Mouse (Mus musculus) hindbrain, embryonic 14.5 days (tissue): ENCODE data around the gene Pold1. TPM values are rescaled to one million over a fixed set of nuclear protein-coding genes. Genes with fewer than 3 reads are reported as not detected.

Experiments used
- ATAC-seq: fragments of 200-750 bp; cut with Nextera tagmentation; 2 replicates; pipeline ENCODE4 v1.8.0; 2017; ENCODE audit warnings: moderate number of reproducible peaks, mild to moderate bottlenecking, moderate TSS enrichment, moderate library complexity; ENCODE audit not compliant: low FRiP score
- DNase-seq: peaks from one replicate; pipeline ENCODE4 v3.0.0-alpha.2; 2015; ENCODE audit warnings: low spot score
- H3K27ac ChIP-seq: fragments of 300-500 bp; sonication (generic); 2 replicates; pipeline ENCODE4 v1.5.1; 2014; ENCODE audit warnings: mild to moderate bottlenecking, moderate library complexity
- H3K27me3 ChIP-seq: fragments of 300-500 bp; sonication (generic); 2 replicates; pipeline ENCODE4 v1.6.1; 2014; ENCODE audit warnings: mild to moderate bottlenecking, low read length, mixed read lengths; ENCODE audit not compliant: control insufficient read depth, insufficient read depth
- H3K36me3 ChIP-seq: fragments of 300-500 bp; sonication (generic); replicated peaks from 2 replicates; pipeline ENCODE4 v1.6.1; 2014; ENCODE audit not compliant: control insufficient read depth, insufficient read depth
- H3K4me1 ChIP-seq: fragments of 300-500 bp; sonication (generic); replicated peaks from 2 replicates; pipeline ENCODE4 v1.6.1; 2014; ENCODE audit warnings: antibody characterized with exemption, low read length, mixed read lengths; ENCODE audit not compliant: control insufficient read depth, insufficient read depth
- H3K4me2 ChIP-seq: fragments of 300-500 bp; sonication (generic); replicated peaks from 2 replicates; pipeline ENCODE4 v1.6.1; 2014; ENCODE audit warnings: mild to moderate bottlenecking, moderate library complexity
- H3K4me3 ChIP-seq: fragments of 300-500 bp; sonication (generic); replicated peaks from 2 replicates; pipeline ENCODE4 v1.5.1; 2014; ENCODE audit warnings: mild to moderate bottlenecking, low read length
- H3K9ac ChIP-seq: fragments of 300-500 bp; sonication (generic); 2 replicates; pipeline ENCODE4 v1.6.1; 2014
- H3K9me3 ChIP-seq: fragments of 300-500 bp; sonication (generic); 2 replicates; pipeline ENCODE4 v1.6.1; 2016; ENCODE audit warnings: low read length; ENCODE audit not compliant: control insufficient read depth
- WGBS: fragments of 180-500 bp; shearing (Covaris S2); extraction: QIAGEN DNeasy Blood & Tissue Kit; methylation state at CpG from one replicate; pipeline ENCODE4 v1.1.7; 2014; 5-methylcytosine and 5-hydroxymethylcytosine counted together
- polyA plus RNA-seq: library from polyadenylated mRNA; unstranded; fragments of >200 nt; fragmentation: Nextera tagmentation; extraction: Ambion mirVana; gene quantifications from 2 replicates; pipeline ENCODE4 v1.2.1, GENCODE M21; 2014

Pold1 gene
- polyA plus RNA-seq, 1 experiment from 2014 or later, result 14.0 TPM

- Histone ChIP-seq H3K27ac (no peak within 1 kb of the TSS), H3K9me3 (no peaks in the 10 kb centered on the region), H3K36me3 (no peaks in the 10 kb centered on the region), H3K9ac (0 out of 2 replicates have a peak within 1 kb of the TSS, but pooled peaks have one; percentile 6), H3K4me3 (no peak within 1 kb of the TSS), H3K27me3 (peaks cover 35% of the 10 kb centered on the region), H3K4me2 (peak within 1 kb of the TSS; percentile 26; the same call in 1 of the 2 replicates), H3K4me1 (no peaks in the 10 kb centered on the region)
- ATAC-seq (no peak), DNase-seq (no peak)
- 40% methylated on average over 12 of the region's 12 CpGs for WGBS
Observed at GRCm38 (mm10) chr7:44524502-44524901, 24.1 kb downstream of the Pold1 start, which contains the start of gene Mybpc2. Mybpc2 (minus strand) TSS chr7:44524656.

- Histone ChIP-seq H3K4me2 (no peak overlapping the region), H3K27me3 (peaks cover 25% of the 10 kb centered on the region), H3K27ac (no peak overlapping the region), H3K9ac (no peak overlapping the region), H3K9me3 (no peaks in the 10 kb centered on the region), H3K4me1 (no peaks in the 10 kb centered on the region), H3K36me3 (no peaks in the 10 kb centered on the region), H3K4me3 (no peak overlapping the region)
- 82% methylated on average over 2 of the region's 2 CpGs for WGBS
- DNase-seq (no peak), ATAC-seq (no peak)
Observed at GRCm38 (mm10) chr7:44523056-44523455, 25.6 kb downstream of the Pold1 start.

- Histone ChIP-seq H3K27ac (no peak overlapping the region), H3K36me3 (no peaks in the 10 kb centered on the region), H3K9ac (no peak overlapping the region), H3K27me3 (peaks cover 25% of the 10 kb centered on the region), H3K9me3 (no peaks in the 10 kb centered on the region), H3K4me1 (no peaks in the 10 kb centered on the region), H3K4me2 (peak overlapping the region; percentile 34; the same call in 1 of the 2 replicates), H3K4me3 (no peak overlapping the region)
- WGBS, result 2% methylated on average over 20 of the region's 20 CpGs
- DNase-seq (peak; percentile 71), ATAC-seq (peak; percentile 38; the same call in 1 of the 2 replicates)
Observed at GRCm38 (mm10) chr7:44521710-44522109, 26.9 kb downstream of the Pold1 start.

GRCm38 (mm10) chr7:44520990-44521389 lies 27.7 kb downstream of the Pold1 start:
- Histone ChIP-seq H3K9me3 (no peaks in the 10 kb centered on the region), H3K4me3 (no peak overlapping the region), H3K4me2 (no peak overlapping the region), H3K9ac (no peak overlapping the region), H3K27me3 (peaks cover 25% of the 10 kb centered on the region), H3K4me1 (no peaks in the 10 kb centered on the region), H3K27ac (no peak overlapping the region), H3K36me3 (no peaks in the 10 kb centered on the region)
- DNase-seq (no peak), ATAC-seq (no peak)
- 66% methylated on average over 3 of the region's 3 CpGs for WGBS

- Histone ChIP-seq H3K9ac (no peak overlapping the region), H3K4me3 (no peak overlapping the region), H3K4me2 (no peak overlapping the region), H3K27me3 (peaks cover 25% of the 10 kb centered on the region), H3K36me3 (no peaks in the 10 kb centered on the region), H3K27ac (no peak overlapping the region), H3K4me1 (no peaks in the 10 kb centered on the region), H3K9me3 (no peaks in the 10 kb centered on the region)
- no peak for DNase-seq
- no peak for ATAC-seq
- 75% methylated on average over 9 of the region's 9 CpGs for WGBS
Observed at GRCm38 (mm10) chr7:44519240-44519913, 29.3 kb downstream of the Pold1 start.

- H3K27ac ChIP-seq, result no peak overlapping the region
- H3K27me3 ChIP-seq, result no peaks in the 10 kb centered on the region
- no peak overlapping the region for H3K4me2 ChIP-seq
- H3K9ac ChIP-seq, result no peak overlapping the region
- no peak for DNase-seq
- no peak for ATAC-seq
- H3K4me3 ChIP-seq, result no peak overlapping the region
- no peaks in the 10 kb centered on the region for H3K36me3 ChIP-seq
- no peaks in the 10 kb centered on the region for H3K4me1 ChIP-seq
- no peaks in the 10 kb centered on the region for H3K9me3 ChIP-seq
Observed at GRCm38 (mm10) chr7:44507491-44507890, 41.2 kb downstream of the Pold1 start.

GRCm38 (mm10) chr7:44501563-44502115 lies 47.0 kb downstream of the Pold1 start:
- DNase-seq (peak; percentile 79), ATAC-seq (no peak)
- H3K9ac ChIP-seq, result no peak overlapping the region
- peaks cover 8% of the 10 kb centered on the region for H3K4me1 ChIP-seq
- no peaks in the 10 kb centered on the region for H3K9me3 ChIP-seq
- WGBS, result 38% methylated on average over 5 of the region's 5 CpGs
- H3K27ac ChIP-seq, result no peak overlapping the region
- H3K4me2 ChIP-seq, result no peak overlapping the region
- no peaks in the 10 kb centered on the region for H3K36me3 ChIP-seq
- H3K4me3 ChIP-seq, result no peak overlapping the region
- H3K27me3 ChIP-seq, result no peaks in the 10 kb centered on the region

GRCm38 (mm10) chr7:44500046-44500445 lies 48.6 kb downstream of the Pold1 start:
- H3K9ac ChIP-seq, result no peak overlapping the region
- H3K27me3 ChIP-seq, result no peaks in the 10 kb centered on the region
- DNase-seq (no peak), ATAC-seq (no peak)
- H3K4me1 ChIP-seq, result peaks cover 15% of the 10 kb centered on the region
- no peak overlapping the region for H3K4me2 ChIP-seq
- no peaks in the 10 kb centered on the region for H3K9me3 ChIP-seq
- WGBS, result 63% methylated on average over 20 of the region's 20 CpGs
- no peak overlapping the region for H3K4me3 ChIP-seq
- no peaks in the 10 kb centered on the region for H3K36me3 ChIP-seq
- no peak overlapping the region for H3K27ac ChIP-seq

GRCm38 (mm10) chr7:44498922-44499321 lies 49.7 kb downstream of the Pold1 start:
- Histone ChIP-seq H3K27me3 (no peaks in the 10 kb centered on the region), H3K4me1 (peaks cover 20% of the 10 kb centered on the region), H3K36me3 (no peaks in the 10 kb centered on the region), H3K9ac (no peak overlapping the region), H3K9me3 (no peaks in the 10 kb centered on the region), H3K4me3 (no peak overlapping the region), H3K27ac (no peak overlapping the region), H3K4me2 (no peak overlapping the region)
- DNase-seq (no peak), ATAC-seq (no peak)
- 79% methylated on average over 1 of the region's 1 CpGs for WGBS
